Mouse (Mus musculus) heart, adult 2 months (tissue): ENCODE data around the gene Gm21860. TPM values are rescaled to one million over a fixed set of nuclear protein-coding genes. Genes with fewer than 3 reads are reported as not detected.
"Not testable (repeated sequence)": the region's sequence is repeated elsewhere in the genome, so short reads cannot be mapped to it uniquely, and the experiment has no call there.

Experiments used
- DNase-seq, 2 experiments: peaks; one replicate each; pipeline ENCODE4 v3.0.0; 2021
- H3K27ac ChIP-seq: fragments of 200-600 bp; 2 replicates; pipeline ENCODE4 v1.8.1; 2022
- H3K27me3 ChIP-seq: fragments of 200-500 bp; 2 replicates; pipeline ENCODE4 v1.6.1; 2012; ENCODE audit warnings: mild to moderate bottlenecking, low read length, inconsistent platforms, mixed read lengths; ENCODE audit not compliant: control insufficient read depth, insufficient read depth
- H3K36me3 ChIP-seq: fragments of 200-500 bp; 2 replicates; pipeline ENCODE4 v1.6.1; 2012; ENCODE audit warnings: low read length, inconsistent platforms; ENCODE audit not compliant: control insufficient read depth, insufficient read depth
- H3K4me1 ChIP-seq: fragments of 200-500 bp; 2 replicates; pipeline ENCODE4 v1.6.1; 2011; ENCODE audit warnings: low read length; ENCODE audit not compliant: control insufficient read depth, insufficient read depth
- H3K4me3 ChIP-seq: fragments of 200-600 bp; 2 replicates; pipeline ENCODE4 v1.8.1; 2022
- H3K79me2 ChIP-seq: fragments of 200-500 bp; replicated peaks from 2 replicates; pipeline ENCODE4 v1.6.1; 2012; ENCODE audit warnings: mild to moderate bottlenecking, inconsistent platforms, low read length, moderate library complexity, mixed read lengths; ENCODE audit not compliant: control insufficient read depth, insufficient read depth
- H3K9ac ChIP-seq: fragments of 200-500 bp; 2 replicates; pipeline ENCODE4 v1.6.1; 2012; ENCODE audit warnings: low read depth, mild to moderate bottlenecking, control low read depth, inconsistent platforms, low read length, mixed read lengths
- CTCF ChIP-seq: fragments of 200-600 bp; IDR thresholded peaks from 2 replicates; pipeline ENCODE4 v1.8.1; 2022; ENCODE audit warnings: antibody characterized with exemption, mild to moderate bottlenecking, moderate library complexity
- EP300 ChIP-seq: fragments of 200-500 bp; IDR thresholded peaks from 2 replicates; pipeline ENCODE4 v1.6.1; 2011; ENCODE audit warnings: low read depth, low read length, control low read depth; ENCODE audit not compliant: insufficient read depth
- POLR2A ChIP-seq: fragments of 200-500 bp; IDR thresholded peaks from 2 replicates; pipeline ENCODE4 v1.6.1; 2011; ENCODE audit warnings: mild to moderate bottlenecking, low read depth, low read length, control low read depth; ENCODE audit not compliant: insufficient read depth
- WGBS: fragments of 180-500 bp; shearing (Covaris S2); methylation state at CpG from one replicate; pipeline ENCODE4 v1.1.7; 2018; 5-methylcytosine and 5-hydroxymethylcytosine counted together
- intact Hi-C: fragments of 180-260 bp; cut with DNase I; formaldehyde crosslinking; loops from one replicate; pipeline ENCODE4 v1.15.1; 2025
- long read RNA-seq: library from polyadenylated mRNA; stranded (forward); transcript quantifications from one replicate; pipeline ENCODE4 v2.0.0, GENCODE M21; 2021
- polyA plus RNA-seq: library from polyadenylated mRNA; depleted of rRNA; stranded (reverse); fragments of >200 nt; gene quantifications from 2 replicates; pipeline ENCODE4 v1.2.3, GENCODE M21; 2012; rRNA removed
- total RNA-seq, 2 experiments: library from RNA; stranded (reverse); gene quantifications; 2 replicates each; pipeline ENCODE4 v1.2.3; 2021

The Gm21860 gene
- total RNA-seq: not detected
- not detected in 2 replicates for polyA plus RNA-seq
- long read RNA-seq: 0 reads

GRCm38 (mm10) chrY:90754721-90755120 is at the start of gene Gm21860:
Gene Gm21860, minus strand, starts transcription at chrY:90754821.
- H3K36me3 ChIP-seq, H3K9ac ChIP-seq, H3K4me1 ChIP-seq, H3K27ac ChIP-seq, H3K4me3 ChIP-seq, H3K79me2 ChIP-seq, H3K27me3 ChIP-seq, DNase-seq, intact Hi-C loops: not testable (repeated sequence)
- no CpG with 5 or more reads among the region's 8 CpGs for WGBS

GRCm38 (mm10) chrY:90784438-90784837 is 29.8 kb upstream of the Gm21860 start, which contains the start of gene Gm47283:
Gene Gm47283, plus strand, starts transcription at chrY:90784738.
- H3K27ac ChIP-seq, H3K4me3 ChIP-seq, H3K9ac ChIP-seq, intact Hi-C loops, H3K4me1 ChIP-seq, H3K36me3 ChIP-seq, H3K79me2 ChIP-seq, DNase-seq, H3K27me3 ChIP-seq: not testable (repeated sequence)
- no CpG with 5 or more reads among the region's 48 CpGs for WGBS

GRCm38 (mm10) chrY:90745256-90745655 is 9.4 kb downstream of the Gm21860 start:
- H3K4me3 ChIP-seq, H3K4me1 ChIP-seq, H3K36me3 ChIP-seq, intact Hi-C loops, H3K9ac ChIP-seq, DNase-seq, H3K79me2 ChIP-seq, H3K27me3 ChIP-seq, H3K27ac ChIP-seq: not testable (repeated sequence)
- WGBS: 92% methylated on average over 5 of the region's 5 CpGs

- not testable (repeated sequence) for H3K27ac ChIP-seq
These were observed 10.1 kb downstream of the Gm21860 start for GRCm38 (mm10) chrY:90744381-90744981.

GRCm38 (mm10) chrY:90743811-90744220 is 10.8 kb downstream of the Gm21860 start:
- DNase-seq: peak in 1 of 2 experiments; percentile 40
- Histone ChIP-seq H3K4me3 (no peak overlapping the region), H3K9ac (no peak overlapping the region), H3K79me2 (no peaks in the 10 kb centered on the region), H3K36me3 (no peaks in the 10 kb centered on the region), H3K27ac (no peak overlapping the region), H3K27me3 (no peaks in the 10 kb centered on the region), H3K4me1 (no peaks in the 10 kb centered on the region)
- WGBS: 69% methylated on average over 2 of the region's 21 CpGs
- no peak for TF ChIP-seq POLR2A
- no peak for TF ChIP-seq EP300
- no peak for TF ChIP-seq CTCF
- intact Hi-C loops: no loop called here

More at GRCm38 (mm10) chrY:90744381-90744981, 10.1 kb downstream of the Gm21860 start:
- H3K27me3 ChIP-seq, intact Hi-C loops, H3K79me2 ChIP-seq, H3K4me3 ChIP-seq, H3K4me1 ChIP-seq, H3K36me3 ChIP-seq: not testable (repeated sequence)
- peak; percentile 90 to 98 for DNase-seq
- H3K9ac ChIP-seq: peak overlapping the region; percentile 25; the same call in 1 of the 2 replicates
- 62% methylated on average over 51 of the region's 51 CpGs for WGBS

GRCm38 (mm10) chrY:90743053-90743810 is 11.4 kb downstream of the Gm21860 start:
- H3K4me3 ChIP-seq, H3K36me3 ChIP-seq, H3K4me1 ChIP-seq, H3K9ac ChIP-seq, H3K79me2 ChIP-seq, H3K27ac ChIP-seq, intact Hi-C loops, H3K27me3 ChIP-seq: not testable (repeated sequence)
- peak; percentile 6 to 42 for DNase-seq
- 77% methylated on average over 40 of the region's 46 CpGs for WGBS

GRCm38 (mm10) chrY:90742261-90743052 is 12.2 kb downstream of the Gm21860 start:
- H3K27me3 ChIP-seq, H3K36me3 ChIP-seq, H3K4me3 ChIP-seq, H3K79me2 ChIP-seq, H3K9ac ChIP-seq, H3K4me1 ChIP-seq, intact Hi-C loops, H3K27ac ChIP-seq: not testable (repeated sequence)
- 84% methylated on average over 49 of the region's 49 CpGs for WGBS
- peak; percentile 3 to 38 for DNase-seq

- H3K79me2 ChIP-seq, H3K36me3 ChIP-seq, H3K27me3 ChIP-seq, H3K4me1 ChIP-seq, H3K27ac ChIP-seq, H3K9ac ChIP-seq, H3K4me3 ChIP-seq, intact Hi-C loops: not testable (repeated sequence)
- peak; percentile 33 to 56 for DNase-seq
- WGBS: 84% methylated on average over 42 of the region's 43 CpGs
These were observed 13.0 kb downstream of the Gm21860 start for GRCm38 (mm10) chrY:90741452-90742260.
